Mouse (Mus musculus) right cerebral cortex, adult 2 months (tissue): ENCODE results near the gene Fank1.

Experiments used
- DNase-seq, 2 experiments: peaks; one replicate each; pipeline ENCODE4 v3.0.0; 2021 to 2022; ENCODE audit warnings: low spot score in 2 of 2

Fank1 gene

GRCm38 (mm10) chr7:133776626-133776996 lies at the start of gene Fank1:
Fank1 (plus strand) TSS chr7:133776861.
- DNase-seq = peak; percentile 81 to 87

GRCm38 (mm10) chr7:133727027-133727426 lies 49.6 kb upstream of the Fank1 start:
- no peak for DNase-seq

DNA sequence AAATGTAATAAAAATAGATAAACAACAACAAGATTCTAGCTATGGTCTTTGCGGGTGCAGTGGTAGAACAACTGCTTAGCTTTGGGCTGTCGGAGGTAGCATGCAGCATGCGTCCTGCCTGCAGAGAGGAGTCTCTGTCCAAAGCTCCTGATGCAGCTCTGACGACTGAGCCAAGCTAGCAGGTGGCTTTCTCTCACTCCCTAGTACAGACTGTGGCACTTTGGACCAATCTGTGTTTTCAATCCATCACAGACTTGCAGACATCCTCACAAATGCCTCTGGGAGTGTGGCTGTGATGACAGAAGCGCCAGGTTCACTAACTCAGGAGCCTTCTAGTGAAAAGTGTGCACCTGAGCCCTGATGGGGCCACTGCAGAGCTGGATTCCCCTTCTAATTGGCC lies 47.3 kb upstream of the Fank1 start:
- DNase-seq = no peak

- no peak for DNase-seq
Observed at GRCm38 (mm10) chr7:133730324-133731191, 46.1 kb upstream of the Fank1 start.

DNA sequence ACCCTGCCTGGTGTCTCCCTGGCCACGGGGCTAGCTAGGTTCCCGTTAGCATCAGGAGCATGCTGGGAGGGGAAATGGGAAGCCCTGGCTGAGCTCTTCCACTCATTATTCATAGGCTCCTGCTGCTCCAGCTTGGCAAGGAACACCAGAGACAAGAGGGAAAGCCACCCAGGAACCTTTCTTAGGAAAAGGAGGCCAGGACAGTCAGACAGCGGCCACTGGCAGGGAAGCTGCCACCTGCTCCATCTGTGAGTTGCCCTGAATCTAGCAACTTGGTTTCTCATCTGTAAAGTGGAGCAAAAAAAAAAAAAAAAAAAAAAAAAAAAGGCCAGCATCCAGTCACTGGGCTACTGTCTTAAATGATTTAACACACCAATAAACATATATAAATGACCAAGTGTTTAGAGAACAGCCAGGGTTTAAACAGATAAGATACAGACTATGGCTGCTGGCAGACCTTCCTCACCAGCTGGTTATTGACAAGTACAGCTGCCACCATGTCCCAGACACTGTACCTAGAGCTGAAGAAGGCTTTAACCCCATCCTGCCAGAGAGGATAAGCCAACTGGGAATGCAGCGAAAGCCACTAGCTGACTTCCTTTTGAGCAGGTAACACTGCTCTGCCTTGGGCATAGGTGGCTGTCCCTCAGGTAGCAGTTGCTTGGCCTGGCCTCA lies 44.6 kb upstream of the Fank1 start:
- DNase-seq = no peak

DNA sequence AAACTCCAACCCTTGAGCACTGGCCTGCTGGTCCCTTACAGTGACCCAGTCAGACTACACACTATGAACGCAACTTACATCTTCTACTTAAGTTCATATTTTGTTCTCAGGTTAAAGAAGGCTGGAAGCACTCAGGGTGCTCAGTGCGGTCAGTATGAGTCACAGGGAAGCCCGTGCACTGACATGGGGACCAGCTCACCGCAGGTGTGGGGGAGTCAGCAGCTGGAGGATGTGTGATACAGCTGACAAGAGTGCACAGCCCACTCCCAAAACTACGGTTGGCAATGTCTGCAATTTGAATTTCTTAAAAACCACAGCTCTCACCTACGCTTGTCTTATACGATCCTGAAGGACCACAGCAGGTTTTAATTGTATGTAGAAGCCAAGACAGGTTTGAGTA lies 36.1 kb upstream of the Fank1 start:
- DNase-seq = no peak

GRCm38 (mm10) chr7:133742530-133743325 lies 33.9 kb upstream of the Fank1 start:
- DNase-seq = no peak

GRCm38 (mm10) chr7:133743611-133744010 lies 33.0 kb upstream of the Fank1 start:
- no peak for DNase-seq

- no peak for DNase-seq
Observed at GRCm38 (mm10) chr7:133744209-133744608, 32.5 kb upstream of the Fank1 start.

GRCm38 (mm10) chr7:133744701-133745100 lies 32.0 kb upstream of the Fank1 start:
- no peak for DNase-seq

DNA sequence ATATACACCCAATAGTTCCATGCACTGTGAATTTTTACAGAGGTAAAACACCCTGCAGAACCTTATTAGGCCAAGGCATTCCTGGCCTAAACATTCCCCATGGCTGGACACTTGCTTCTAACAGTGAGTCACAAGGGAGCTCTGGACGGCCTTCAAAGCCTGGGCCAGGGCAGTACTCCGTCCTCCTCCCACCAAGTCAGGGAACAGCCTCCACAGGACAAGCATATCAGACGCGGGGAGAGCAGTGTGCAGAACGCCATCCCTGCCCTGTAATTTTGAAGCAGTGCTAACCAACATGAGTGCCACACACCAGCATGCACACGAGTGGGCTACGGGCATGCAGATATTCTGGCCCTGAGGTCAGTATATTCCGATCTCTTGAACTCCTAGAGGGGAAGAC lies 29.3 kb upstream of the Fank1 start:
- DNase-seq = no peak

- DNase-seq = no peak
Observed at GRCm38 (mm10) chr7:133748753-133749152, 27.9 kb upstream of the Fank1 start.

GRCm38 (mm10) chr7:133750666-133751065 lies 26.0 kb upstream of the Fank1 start:
- no peak for DNase-seq

- no peak for DNase-seq
Observed at GRCm38 (mm10) chr7:133751163-133751562, 25.5 kb upstream of the Fank1 start.

GRCm38 (mm10) chr7:133757961-133758455 lies 18.7 kb upstream of the Fank1 start:
- no peak for DNase-seq

DNA sequence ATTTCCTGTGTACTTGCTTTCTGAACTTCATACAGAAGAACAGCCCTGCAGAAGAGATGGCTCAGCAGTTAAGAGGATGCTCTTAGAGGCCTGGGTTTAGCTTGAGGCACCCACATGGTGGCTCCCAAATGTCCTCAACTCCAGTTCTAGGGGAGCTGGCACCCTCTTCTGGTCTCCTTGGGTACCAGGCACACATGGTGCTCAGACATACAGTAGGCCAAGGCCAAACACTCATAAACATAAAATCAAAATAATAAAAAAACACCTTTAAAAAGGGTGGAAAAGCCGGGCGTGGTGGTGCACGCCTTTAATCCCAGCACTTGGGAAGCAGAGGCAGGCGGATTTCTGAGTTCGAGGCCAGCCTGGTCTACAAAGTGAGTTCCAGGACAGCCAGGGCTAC lies 17.9 kb upstream of the Fank1 start:
- DNase-seq = no peak

GRCm38 (mm10) chr7:133759611-133760353 lies 16.9 kb upstream of the Fank1 start:
- DNase-seq = peak in 1 of 2 experiments; percentile 46

- DNase-seq = no peak
Observed at GRCm38 (mm10) chr7:133762696-133763095, 14.0 kb upstream of the Fank1 start.

- DNase-seq = no peak
Observed at GRCm38 (mm10) chr7:133764425-133764824, 12.2 kb upstream of the Fank1 start.

DNA sequence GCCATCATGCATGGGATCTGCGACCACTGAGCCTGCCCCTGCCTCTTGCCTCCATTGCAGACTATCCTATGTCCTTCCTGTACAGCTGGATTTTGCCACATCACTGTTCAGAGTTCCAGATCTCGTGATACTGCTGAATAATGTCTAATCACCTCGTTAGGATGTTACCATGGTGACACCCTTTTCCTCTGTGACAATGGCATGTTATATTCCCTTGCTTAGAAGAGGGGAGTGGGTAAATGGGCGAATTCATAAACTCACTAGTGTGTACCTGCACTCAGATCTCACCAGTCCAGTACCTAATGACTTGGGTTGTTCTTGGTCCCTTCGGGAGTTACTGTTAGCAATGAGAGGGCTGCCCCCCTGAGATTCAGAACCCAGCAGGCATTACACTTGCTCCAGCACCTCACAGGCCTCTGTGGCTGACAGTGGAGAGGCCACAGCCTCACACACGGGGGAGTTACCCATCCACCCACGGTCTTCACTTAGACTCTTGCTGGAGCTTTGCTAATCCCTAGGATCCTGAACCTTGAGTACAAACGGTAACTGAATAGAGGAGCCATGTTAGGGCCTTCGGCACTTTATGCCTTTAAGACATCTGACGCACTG lies 11.3 kb upstream of the Fank1 start:
- DNase-seq = no peak

GRCm38 (mm10) chr7:133765849-133766243 lies 10.8 kb upstream of the Fank1 start:
- DNase-seq = peak; percentile 52 to 63
